Comparison of ENCODE assay signal across 15 mouse cellular contexts in genomic region chr13:60045752-60046151, GRCm38 (mm10).
"Had no signal": no experiment of that assay in that cellular context is flagged by ENCODE, and none has a peak within 500 bp of the region (broad histone marks: within the 10 kb centered on the region; RNA-seq: fewer than 3 reads in every experiment).

No protein-coding gene starts in this region.

- H3K9ac ChIP-seq: limb, embryonic 13.5 days; liver, embryonic 15.5 days; midbrain, embryonic 13.5 days; neural tube, embryonic 12.5 days; stomach, embryonic 15.5 days had no signal

- ATAC-seq: midbrain, embryonic 13.5 days had no signal

- H3K27me3 ChIP-seq: limb, embryonic 13.5 days; liver, embryonic 15.5 days; midbrain, embryonic 13.5 days; neural tube, embryonic 12.5 days; stomach, embryonic 15.5 days had no signal

- H3K4me1 ChIP-seq: liver, embryonic 15.5 days had no signal

- H3K4me3 ChIP-seq: limb, embryonic 13.5 days; liver, embryonic 15.5 days; midbrain, embryonic 13.5 days; myocyte; neural tube, embryonic 12.5 days; stomach, embryonic 15.5 days had no signal

- H3K9me3 ChIP-seq: limb, embryonic 13.5 days; liver, embryonic 15.5 days; midbrain, embryonic 13.5 days; neural tube, embryonic 12.5 days; stomach, embryonic 15.5 days had no signal

- DNase-seq: kidney, adult 11 months; kidney, adult 9 months; kidney, postnatal 10 days; lung, adult 2 months; lung, postnatal 36 days; right cerebral cortex, postnatal 14 days; thymus, adult 2 months; thymus, postnatal 25 days had no signal

- H3K27ac ChIP-seq: limb, embryonic 13.5 days; liver, embryonic 15.5 days; midbrain, embryonic 13.5 days; neural tube, embryonic 12.5 days; stomach, embryonic 15.5 days had no signal

- H3K4me2 ChIP-seq: liver, embryonic 11.5 days; liver, embryonic 15.5 days; midbrain, embryonic 13.5 days; neural tube, embryonic 12.5 days; stomach, embryonic 15.5 days had no signal

- H3K36me3 ChIP-seq: limb, embryonic 13.5 days; liver, embryonic 15.5 days; midbrain, embryonic 13.5 days; neural tube, embryonic 12.5 days; stomach, embryonic 15.5 days had no signal
